Mouse (Mus musculus): ENCODE measurements around the gene Mark3. TPM values are rescaled to one million over a fixed set of nuclear protein-coding genes. Genes with fewer than 3 reads are reported as not detected.
A peak's percentile ranks its signal among the peaks of the same experiment; 100 is the strongest.

Mark3 gene
- total and polyA plus RNA-seq, 3 experiments: 34.3 to 51.2 (median 40.2) TPM

- Histone ChIP-seq H3K79me2 (replicated peaks; ENCODE audit: control insufficient read depth, extremely low read depth, insufficient read depth, poor library complexity, severe bottlenecking) (no peaks in the 10 kb centered on the region), H3K4me2 (ENCODE audit: insufficient read depth, low read depth, poor library complexity, severe bottlenecking) (no peak overlapping the region), H3K9ac (ENCODE audit: insufficient read depth, low read depth) (no peak overlapping the region), H3K27ac (ENCODE audit: insufficient read depth, low read depth) (no peak overlapping the region), H3K36me3 (replicated peaks in 1 of 2; ENCODE audit: control insufficient read depth in 1 of 2, insufficient read depth in 1 of 2, low read length in 1 of 2) (no peaks in the 10 kb centered on the region), H3K4me1 (ENCODE audit: control insufficient read depth in 1 of 2, insufficient read depth in 2 of 2) (peaks cover 10 to 56% of the 10 kb centered on the region in 2 experiments), H3K27me3 (replicated peaks) (no peaks in the 10 kb centered on the region), H3K4me3 (replicated peaks in 1 of 3; ENCODE audit: low read depth in 2 of 3, low read length in 2 of 3, poor library complexity in 1 of 3) (no peak overlapping the region), H3K9me3 (replicated peaks; ENCODE audit: low read length) (no peaks in the 10 kb centered on the region)
- dilution Hi-C loops (cut with MboI; ENCODE audit: extremely low pct_ligation_motif_present, extremely low pct_unique_long_range_greater_than_20kb, low sequenced_read_pairs) (no loop called here), in situ Hi-C loops (cut with MboI; ENCODE audit: low pct_ligation_motif_present, low pct_unique_long_range_greater_than_20kb, low sequenced_read_pairs) (no loop called here)
- no peak for DNase-seq (ENCODE audit: extremely low read depth)
- TF ChIP-seq HCFC1 (IDR thresholded peaks at IDR 0.05; ENCODE audit: low read depth, low read length) (no peak), EP300 (IDR thresholded peaks at IDR 0.05; ENCODE audit: low read length) (peak; percentile 68; the same call in 1 of the 2 replicates)
These were observed 125.2 kb downstream of the Mark3 start for GRCm38 (mm10) chr12:111699542-111699941.

- dilution Hi-C loops (cut with MboI; ENCODE audit: extremely low pct_ligation_motif_present, extremely low pct_unique_long_range_greater_than_20kb, low sequenced_read_pairs) (no loop called here), in situ Hi-C loops (cut with MboI; ENCODE audit: low pct_ligation_motif_present, low pct_unique_long_range_greater_than_20kb, low sequenced_read_pairs) (no loop called here)
- Histone ChIP-seq H3K79me2 (replicated peaks; ENCODE audit: control insufficient read depth, extremely low read depth, insufficient read depth, poor library complexity, severe bottlenecking) (no peaks in the 10 kb centered on the region), H3K4me1 (ENCODE audit: control insufficient read depth in 1 of 2, insufficient read depth in 2 of 2) (peaks cover 5 to 41% of the 10 kb centered on the region in 2 experiments), H3K4me3 (replicated peaks in 1 of 3; ENCODE audit: low read depth in 2 of 3, low read length in 2 of 3, poor library complexity in 1 of 3) (no peak overlapping the region), H3K4me2 (ENCODE audit: insufficient read depth, low read depth, poor library complexity, severe bottlenecking) (no peak overlapping the region), H3K27ac (ENCODE audit: insufficient read depth, low read depth) (no peak overlapping the region), H3K9ac (ENCODE audit: insufficient read depth, low read depth) (no peak overlapping the region), H3K36me3 (replicated peaks in 1 of 2; ENCODE audit: control insufficient read depth in 1 of 2, insufficient read depth in 1 of 2, low read length in 1 of 2) (peaks cover 0 to 2% of the 10 kb centered on the region in 2 experiments), H3K27me3 (replicated peaks) (no peaks in the 10 kb centered on the region), H3K9me3 (replicated peaks; ENCODE audit: low read length) (no peaks in the 10 kb centered on the region)
- TF ChIP-seq NRF1 (IDR thresholded peaks at IDR 0.05; ENCODE audit: low read depth, low read length) (no peak), MAX (IDR thresholded peaks at IDR 0.05; ENCODE audit: low read length) (no peak), ZKSCAN1 (IDR thresholded peaks at IDR 0.05; ENCODE audit: borderline replicate concordance, low read depth, low read length) (no peak), NELFE (IDR thresholded peaks at IDR 0.05; ENCODE audit: low read depth, low read length) (no peak), GABPA (IDR thresholded peaks at IDR 0.05; ENCODE audit: insufficient replicate concordance, low read depth, low read length) (no peak), POLR2AphosphoS2 (IDR thresholded peaks at IDR 0.05; ENCODE audit: low read depth, low read length) (no peak), PAX5 (IDR thresholded peaks at IDR 0.05; ENCODE audit: low read length) (no peak), MAFK (IDR thresholded peaks at IDR 0.05; ENCODE audit: insufficient replicate concordance, low read length) (no peak), ZNF384 (IDR thresholded peaks at IDR 0.05; ENCODE audit: low read depth, low read length) (no peak), SIN3A (IDR thresholded peaks at IDR 0.05; ENCODE audit: low read length) (no peak), ETS1 (conservative IDR thresholded peaks at IDR 0.05; ENCODE audit: low read depth, low read length) (no peak), KAT2A (IDR thresholded peaks at IDR 0.05; ENCODE audit: insufficient replicate concordance, low read length) (no peak), MYC (IDR thresholded peaks at IDR 0.05; ENCODE audit: low read depth, low read length) (no peak), JUND (conservative IDR thresholded peaks at IDR 0.05; ENCODE audit: low read depth, low read length) (no peak), USF1 (IDR thresholded peaks at IDR 0.05; ENCODE audit: low read depth, low read length) (no peak)
- no peak for DNase-seq (ENCODE audit: extremely low read depth)
These were observed 126.7 kb downstream of the Mark3 start for GRCm38 (mm10) chr12:111700920-111701458.
